Mouse (Mus musculus): ENCODE results near the gene Akap13. TPM values are rescaled to one million over a fixed set of nuclear protein-coding genes. Genes with fewer than 3 reads are reported as not detected.

Akap13 gene
- total RNA-seq (2023) = 301 and 411 TPM in 2 replicates

GRCm38 (mm10) chr7:75455223-75456151 is at the start of gene Akap13:
Gene Akap13 (plus strand): TSS chr7:75455534.

Other genes with a start within 250 kb of the Akap13 start
- not detected in 2 replicates for gene Sv2b, start 146.3 kb upstream of the Akap13 start, total RNA-seq (2023)

All from neutrophil, adult 65 days (primary cell).